Mouse (Mus musculus): ENCODE measurements around the gene Cldn3.
A peak's percentile ranks its signal among the peaks of the same experiment; 100 is the strongest.
"Not testable (repeated sequence)": the region's sequence is repeated elsewhere in the genome, so short reads cannot be mapped to it uniquely, and the experiment has no call there.

The Cldn3 gene

DNA sequence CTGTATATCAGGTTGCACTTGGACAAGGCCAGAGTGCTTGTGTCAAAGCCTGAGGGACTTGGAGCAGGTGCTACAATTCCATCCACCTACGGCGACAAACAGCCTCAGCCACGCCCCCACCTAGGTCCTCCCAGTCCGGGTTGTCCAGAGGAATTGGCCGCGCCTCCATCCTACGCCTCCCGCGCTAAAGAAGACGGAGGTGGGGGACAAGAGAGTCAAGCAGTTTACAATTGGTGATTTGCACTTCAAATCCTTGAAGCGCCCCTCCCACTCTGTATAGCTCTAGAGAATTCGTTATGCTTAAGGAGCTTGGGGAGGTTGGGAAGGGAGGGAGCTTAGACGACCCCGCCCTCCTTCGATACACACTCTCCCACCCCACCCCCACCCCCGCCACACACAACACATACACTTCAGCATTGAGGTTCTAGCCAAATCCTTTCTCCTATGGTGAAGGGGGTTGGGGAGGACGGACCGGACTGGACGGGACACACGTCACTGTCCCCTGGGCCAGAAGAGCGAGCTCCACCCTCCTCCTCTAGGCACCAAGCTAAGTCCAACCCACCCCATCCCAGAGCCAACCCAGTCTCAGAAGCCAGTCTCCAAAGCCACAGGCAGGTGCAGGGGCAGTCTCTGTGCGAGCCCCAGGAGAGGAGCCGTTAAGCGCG lies at the start of gene Cldn3:
TSS of gene Cldn3 (plus strand) at position 582 of the 665 bp plus-strand sequence.
- DNase-seq (ENCODE audit: low spot score), result no peak

GRCm38 (mm10) chr5:134936626-134937185 lies 49.3 kb upstream of the Cldn3 start:
- DNase-seq (ENCODE audit: low spot score), result no peak

GRCm38 (mm10) chr5:134939069-134939468 lies 46.9 kb upstream of the Cldn3 start:
- no peak for DNase-seq (ENCODE audit: low spot score)

DNA sequence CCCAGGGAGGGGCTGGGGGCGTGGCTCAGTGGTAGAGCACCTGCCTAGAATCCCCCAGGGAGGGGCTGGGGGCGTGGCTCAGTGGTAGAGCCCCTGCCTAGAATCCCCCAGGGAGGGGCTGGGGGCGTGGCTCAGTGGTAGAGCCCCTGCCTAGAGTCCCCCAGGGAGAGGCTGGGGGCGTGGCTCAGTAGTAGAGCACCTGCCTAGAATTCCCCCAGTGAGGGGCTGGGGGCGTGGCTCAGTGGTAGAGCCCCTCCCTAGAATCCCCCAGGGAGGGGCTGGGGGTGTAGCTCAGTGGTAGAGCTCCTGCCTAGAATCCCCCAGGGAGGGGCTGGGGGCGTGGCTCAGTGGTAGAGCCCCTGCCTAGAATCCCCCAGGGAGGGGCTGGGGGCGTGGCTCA lies 46.5 kb upstream of the Cldn3 start:
- not testable (repeated sequence) for DNase-seq (ENCODE audit: low spot score)

DNA sequence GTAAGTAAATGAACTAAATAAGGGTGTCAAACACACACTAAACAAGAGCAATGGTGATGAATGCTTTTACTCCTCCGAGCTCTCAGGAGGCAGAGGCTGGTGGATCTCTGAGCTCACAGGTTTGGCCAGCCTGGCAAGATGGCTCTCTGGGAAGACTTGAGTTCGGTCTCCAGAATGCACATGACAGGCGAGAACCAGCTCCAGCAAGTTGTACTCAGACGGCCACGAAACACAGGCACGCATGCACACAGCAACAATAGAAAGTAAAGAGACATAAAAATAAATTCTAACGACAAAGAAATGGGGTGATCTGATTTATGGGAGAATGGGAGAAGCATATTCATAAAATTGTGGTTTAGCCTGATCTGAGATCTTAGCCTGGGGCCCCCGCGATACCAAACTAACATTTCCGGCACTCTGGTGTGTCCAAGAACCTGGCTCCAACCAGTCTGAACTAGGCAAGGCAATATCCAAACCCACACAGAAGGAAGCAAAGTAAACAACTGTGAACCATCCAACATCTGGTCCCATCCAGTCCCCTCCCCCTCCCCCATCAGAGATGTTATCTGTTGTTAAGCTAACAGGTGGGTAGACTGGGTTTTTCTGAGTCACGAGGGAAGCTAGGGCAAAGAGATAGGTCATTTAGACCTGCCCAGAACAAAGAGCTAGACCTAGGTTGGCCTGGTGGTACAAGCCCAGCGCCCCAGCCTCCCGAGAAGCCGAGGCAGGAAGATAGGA lies 44.4 kb upstream of the Cldn3 start:
- DNase-seq (ENCODE audit: low spot score), result no peak

DNA sequence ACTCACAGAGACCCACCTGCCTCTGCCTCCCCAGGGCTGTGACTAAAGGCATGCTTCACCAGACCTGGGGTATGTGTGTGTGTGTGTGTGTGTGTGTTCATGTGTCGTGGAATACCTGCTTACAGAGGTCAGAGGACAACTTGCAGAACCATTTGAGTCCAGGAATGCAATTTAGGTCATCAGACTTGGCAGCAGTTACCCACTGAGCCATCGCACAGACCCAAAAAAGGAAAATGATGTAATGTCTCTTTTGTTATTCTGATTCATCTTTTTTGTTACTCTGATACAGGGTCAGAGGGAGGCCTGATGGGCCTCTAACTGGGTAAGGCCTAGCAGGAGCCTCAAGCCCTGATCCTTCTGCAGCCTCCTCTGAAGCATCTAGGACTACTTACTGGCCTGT lies 43.3 kb upstream of the Cldn3 start:
- no peak for DNase-seq (ENCODE audit: low spot score)

GRCm38 (mm10) chr5:134944179-134944578 lies 41.8 kb upstream of the Cldn3 start:
- no peak for DNase-seq (ENCODE audit: low spot score)

GRCm38 (mm10) chr5:134945266-134945959 lies 40.6 kb upstream of the Cldn3 start:
- DNase-seq (ENCODE audit: low spot score), result no peak

DNA sequence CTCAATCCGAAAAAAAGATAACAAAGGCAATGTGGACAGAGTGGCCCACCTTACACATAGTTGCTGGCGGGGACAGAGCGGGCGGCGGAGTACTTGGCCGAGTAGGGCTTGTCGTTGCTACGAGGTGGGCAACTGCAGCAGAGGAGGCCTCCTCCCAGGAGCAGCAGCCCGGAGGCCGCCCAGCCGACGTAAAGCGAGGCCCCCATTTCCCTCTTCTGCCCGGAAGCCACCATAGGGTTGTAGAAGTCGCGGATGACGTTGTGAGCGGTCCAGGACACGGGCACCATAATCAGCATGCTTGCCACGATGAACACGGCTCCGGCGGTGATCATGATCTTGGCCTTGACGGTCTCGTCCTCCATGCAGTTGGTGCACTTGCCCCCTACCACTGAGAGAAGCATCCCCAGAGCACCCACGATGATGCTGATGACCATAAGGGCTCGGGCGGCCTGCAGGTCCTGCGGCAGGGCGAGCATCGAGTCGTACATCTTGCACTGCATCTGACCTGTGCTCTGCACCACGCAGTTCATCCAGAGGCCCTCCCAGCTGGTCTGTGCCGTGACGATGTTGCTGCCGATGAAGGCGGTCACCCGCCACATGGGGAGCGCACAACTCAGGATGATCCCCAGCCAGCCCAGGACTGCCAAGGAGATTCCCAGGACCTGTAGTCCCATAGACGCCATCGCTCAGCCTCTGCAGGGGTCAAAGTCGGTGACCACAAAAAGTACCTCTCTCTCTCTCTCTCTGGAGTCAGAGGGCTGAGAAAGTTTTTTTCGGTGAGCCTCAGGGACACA lies 39.8 kb upstream of the Cldn3 start:
- no peak for DNase-seq (ENCODE audit: low spot score)

DNA sequence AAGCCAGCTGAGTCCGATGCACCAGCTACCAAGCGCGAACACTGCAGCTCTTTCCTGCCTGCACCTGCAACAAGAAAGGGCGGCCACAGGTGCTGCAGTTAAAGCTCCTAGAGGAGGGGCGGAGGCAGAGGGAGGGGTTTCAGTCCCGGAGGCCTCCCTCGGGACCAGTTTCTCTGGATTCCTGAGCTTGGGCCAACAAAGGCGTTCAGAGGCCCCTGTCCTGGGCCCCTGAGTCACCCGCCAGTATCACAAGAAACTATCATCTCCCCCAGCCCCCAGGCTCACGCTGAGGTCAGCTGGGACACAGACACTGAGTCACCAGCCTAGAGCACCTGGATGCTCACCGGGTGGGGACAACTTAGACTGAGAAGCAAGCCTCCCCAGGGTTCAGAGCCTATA lies 39.2 kb upstream of the Cldn3 start, which contains the start of gene Cldn4:
TSS of gene Cldn4 (minus strand) at position 78 of the 399 bp plus-strand sequence.
- no peak for DNase-seq (ENCODE audit: low spot score)

GRCm38 (mm10) chr5:134947420-134948084 lies 38.5 kb upstream of the Cldn3 start:
- DNase-seq (ENCODE audit: low spot score), result no peak

DNA sequence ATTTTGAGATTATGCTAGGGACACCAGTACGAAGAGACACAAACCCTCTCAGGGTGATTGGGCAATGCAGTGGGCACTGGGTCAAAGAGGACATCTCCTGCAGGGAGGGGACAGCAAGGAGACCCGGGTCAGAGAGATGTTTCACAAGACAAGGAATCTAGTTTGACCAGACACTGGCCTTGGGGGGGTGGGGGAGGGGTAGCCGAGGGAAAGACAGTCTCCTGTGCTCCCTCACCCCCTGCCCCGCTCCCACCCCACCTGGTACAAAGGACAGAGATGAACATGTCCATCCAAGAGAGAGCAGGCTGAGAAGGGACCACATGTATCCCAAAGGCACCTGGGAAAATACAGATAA lies 38.0 kb upstream of the Cldn3 start:
- no peak for DNase-seq (ENCODE audit: low spot score)

GRCm38 (mm10) chr5:134951053-134951884 lies 34.7 kb upstream of the Cldn3 start:
- DNase-seq (ENCODE audit: low spot score), result no peak

DNA sequence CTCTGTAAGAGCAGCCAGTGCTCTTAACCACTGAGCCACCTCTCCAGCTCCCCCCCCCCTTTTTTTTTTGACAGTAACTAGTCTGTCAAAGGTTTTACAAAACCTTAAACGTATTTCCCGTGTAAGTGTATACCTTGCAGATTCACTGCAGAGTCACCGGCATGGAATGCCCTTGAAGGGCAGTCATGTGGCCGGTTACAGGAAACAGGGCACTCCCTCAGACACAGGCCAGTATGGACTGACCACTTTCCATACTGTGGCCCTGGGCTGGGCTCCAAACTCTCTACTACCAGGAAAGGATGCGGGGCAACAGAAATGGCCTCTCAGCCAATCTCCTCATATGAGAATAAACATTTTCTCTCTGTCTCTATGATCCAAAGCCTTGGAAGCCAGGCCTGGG lies 30.5 kb upstream of the Cldn3 start:
- DNase-seq (ENCODE audit: low spot score), result no peak

GRCm38 (mm10) chr5:134959114-134959513 lies 26.9 kb upstream of the Cldn3 start:
- DNase-seq (ENCODE audit: low spot score), result no peak

GRCm38 (mm10) chr5:134960430-134960829 lies 25.6 kb upstream of the Cldn3 start:
- no peak for DNase-seq (ENCODE audit: low spot score)

DNA sequence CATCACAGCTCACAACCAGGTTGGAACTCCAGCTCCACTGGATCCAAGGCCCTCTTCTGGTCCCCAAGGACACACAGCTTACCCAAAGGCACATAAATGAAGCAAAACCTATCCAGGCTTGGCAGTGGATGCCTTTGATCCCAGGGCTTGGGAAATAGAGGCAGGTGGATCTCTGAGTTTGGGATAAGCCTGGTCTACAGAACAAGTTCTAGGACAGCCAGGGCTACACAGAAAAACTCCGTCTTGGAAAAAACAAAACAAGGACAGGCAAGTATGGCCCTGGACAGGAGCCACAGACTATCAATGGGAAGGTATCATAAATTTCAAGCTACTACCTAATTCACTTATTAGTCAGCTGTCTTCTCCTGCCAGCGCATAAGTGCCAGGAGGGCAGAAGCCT lies 24.5 kb upstream of the Cldn3 start:
- no peak for DNase-seq (ENCODE audit: low spot score)

GRCm38 (mm10) chr5:134963546-134963945 lies 22.5 kb upstream of the Cldn3 start:
- DNase-seq (ENCODE audit: low spot score), result no peak

DNA sequence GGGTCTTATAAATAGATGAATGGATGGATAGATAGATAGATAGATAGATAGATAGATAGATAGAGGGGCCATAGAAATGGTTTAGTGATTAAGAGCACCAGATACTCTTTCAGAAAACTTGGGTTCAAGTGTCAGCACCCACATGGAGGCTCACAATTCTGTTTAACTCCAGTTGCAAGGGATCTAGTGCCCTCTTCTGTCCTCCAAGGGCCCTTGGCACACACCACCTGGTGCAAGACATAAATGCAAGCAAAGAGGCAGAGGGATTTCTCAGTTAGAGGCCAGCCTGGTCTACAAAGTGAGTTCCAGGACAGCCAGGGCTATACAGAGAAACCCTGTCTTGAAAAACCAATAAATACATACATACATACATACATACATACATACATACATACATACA lies 21.4 kb upstream of the Cldn3 start:
- not testable (repeated sequence) for DNase-seq (ENCODE audit: low spot score)

DNA sequence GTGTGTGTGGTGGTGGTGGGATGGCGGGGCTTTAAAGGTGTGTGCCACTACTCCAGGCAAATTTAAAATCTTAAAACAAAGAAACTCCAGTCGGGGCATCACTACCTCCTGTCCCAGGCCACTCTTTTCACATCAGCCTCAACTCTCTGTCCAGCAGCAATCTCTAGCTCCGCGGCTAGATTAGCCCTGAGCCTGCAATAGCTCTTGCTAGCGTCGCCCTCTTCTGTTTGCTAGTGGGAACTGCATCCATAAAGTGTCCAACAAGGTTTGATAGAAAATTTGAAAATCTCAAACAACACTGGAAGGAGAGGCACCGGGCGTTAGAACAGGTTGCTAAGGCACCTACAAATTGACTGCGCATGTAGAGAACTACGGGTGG lies 20.6 kb upstream of the Cldn3 start:
- peak; percentile 63 for DNase-seq (ENCODE audit: low spot score)

All from spleen, adult 12 weeks (tissue).